Mouse (Mus musculus): ENCODE results near the gene Slc25a20.

DNA sequence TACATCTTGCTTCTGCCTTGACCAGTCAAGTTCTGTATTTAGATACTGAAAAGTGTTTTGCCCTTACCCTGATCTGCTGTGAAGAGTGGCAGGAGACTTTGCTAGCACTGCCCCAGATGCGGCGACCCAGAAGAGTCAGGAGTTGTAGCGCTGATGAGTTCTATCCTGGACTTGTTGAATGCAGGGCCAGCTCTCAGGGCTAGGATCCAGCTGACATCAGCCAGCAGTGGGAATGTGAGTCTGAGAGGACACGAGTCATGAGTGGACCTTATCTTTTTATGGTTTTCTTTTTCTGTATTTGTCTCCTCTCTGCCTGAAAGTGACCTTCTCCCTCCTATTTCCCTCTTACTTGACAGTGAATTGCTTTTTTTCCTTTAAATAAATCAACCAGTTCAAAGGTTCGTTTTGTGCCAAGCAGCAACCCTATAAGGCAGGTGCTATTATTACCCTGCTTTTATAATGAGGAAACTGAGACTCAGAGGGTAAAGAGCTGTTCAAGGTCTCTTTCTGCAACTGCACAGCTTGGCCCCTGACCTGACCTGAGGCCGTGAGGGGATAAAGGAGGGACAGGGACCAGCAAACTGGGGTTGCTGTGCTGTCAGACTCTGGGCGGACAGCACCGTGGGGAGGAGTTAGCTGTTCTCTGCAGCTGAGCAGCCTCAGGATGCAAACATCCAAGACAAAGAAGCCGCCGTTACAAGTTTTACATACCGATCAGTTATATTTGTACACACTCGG lies 41.7 kb downstream of the Slc25a20 start:
- TF ChIP-seq POLR2A (IDR thresholded peaks at IDR 0.05; ENCODE audit: insufficient read depth, low read depth, low read length): no peak
- no peak for TF ChIP-seq EP300 (IDR thresholded peaks at IDR 0.05; ENCODE audit: insufficient read depth, low read depth, low read length)
